Mouse (Mus musculus) heart, adult 2 months (tissue): ENCODE measurements around the gene Eml6.

ENCODE experiments used
- CTCF ChIP-seq: fragments of 200-600 bp; IDR thresholded peaks from 2 replicates; pipeline ENCODE4 v1.8.1; 2022; ENCODE audit warnings: antibody characterized with exemption, mild to moderate bottlenecking, moderate library complexity
- POLR2A ChIP-seq: fragments of 200-500 bp; IDR thresholded peaks from 2 replicates; pipeline ENCODE4 v1.6.1; 2011; ENCODE audit warnings: mild to moderate bottlenecking, low read depth, low read length, control low read depth; ENCODE audit not compliant: insufficient read depth

DNA sequence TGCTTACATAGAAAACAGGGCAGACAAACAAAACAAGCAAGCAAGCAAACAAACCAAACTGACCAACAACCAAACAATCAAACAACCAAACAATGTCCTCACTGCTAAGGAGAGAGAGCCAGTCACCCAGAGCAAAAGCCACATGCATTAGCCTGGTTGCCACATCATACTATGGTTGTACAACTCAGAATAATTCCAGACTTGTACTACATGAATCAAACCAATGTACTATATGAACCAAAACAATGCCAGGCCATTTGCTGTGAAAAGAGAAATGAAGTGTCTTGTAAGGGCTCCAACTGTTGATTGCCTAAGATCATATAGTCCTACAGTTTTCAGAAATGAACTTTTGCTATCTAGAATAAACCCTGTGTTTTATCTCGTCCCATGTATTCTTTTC lies 237.3 kb downstream of the Eml6 start:
- no peak for TF ChIP-seq POLR2A
- TF ChIP-seq CTCF = no peak
